Mouse (Mus musculus) neural tube, embryonic 11.5 days (tissue): Measurements from ENCODE around the gene Uqcr10. TPM values are rescaled to one million over a fixed set of nuclear protein-coding genes. Genes with fewer than 3 reads are reported as not detected.
"Not testable (repeated sequence)": the region's sequence is repeated elsewhere in the genome, so short reads cannot be mapped to it uniquely, and the experiment has no call there.

ENCODE experiments used
- ATAC-seq: fragments of 200-750 bp; cut with Nextera tagmentation; 2 replicates; pipeline ENCODE4 v1.8.0; 2017; ENCODE audit warnings: moderate number of reproducible peaks, mild to moderate bottlenecking, moderate TSS enrichment, moderate library complexity; ENCODE audit not compliant: insufficient read depth, low FRiP score, low TSS enrichment
- DNase-seq: peaks from one replicate; pipeline ENCODE4 v3.0.0-alpha.2; 2015; ENCODE audit warnings: low spot score
- H3K27ac ChIP-seq: fragments of 300-500 bp; sonication (generic); 2 replicates; pipeline ENCODE4 v1.5.1; 2014; ENCODE audit warnings: low read depth, mild to moderate bottlenecking, low read length
- H3K27me3 ChIP-seq: fragments of 300-500 bp; sonication (generic); 2 replicates; pipeline ENCODE4 v1.6.1; 2014; ENCODE audit warnings: mild to moderate bottlenecking, low read length, mixed read lengths; ENCODE audit not compliant: control insufficient read depth, insufficient read depth
- H3K36me3 ChIP-seq: fragments of 300-500 bp; sonication (generic); 2 replicates; pipeline ENCODE4 v1.6.1; 2014; ENCODE audit warnings: mild to moderate bottlenecking, low read length, moderate library complexity, mixed read lengths; ENCODE audit not compliant: control insufficient read depth, insufficient read depth
- H3K4me1 ChIP-seq: fragments of 300-500 bp; sonication (generic); 2 replicates; pipeline ENCODE4 v1.6.1; 2014; ENCODE audit warnings: low read length, mixed read lengths; ENCODE audit not compliant: control insufficient read depth, insufficient read depth
- H3K4me2 ChIP-seq: fragments of 300-500 bp; sonication (generic); 2 replicates; pipeline ENCODE4 v1.6.1; 2014; ENCODE audit warnings: low read depth, mild to moderate bottlenecking, moderate library complexity
- H3K4me3 ChIP-seq: fragments of 300-500 bp; sonication (generic); 2 replicates; pipeline ENCODE4 v1.5.1; 2014; ENCODE audit warnings: low read depth, low read length
- H3K9ac ChIP-seq: fragments of 300-500 bp; sonication (generic); 2 replicates; pipeline ENCODE4 v1.6.1; 2014; ENCODE audit warnings: mild to moderate bottlenecking, low read length
- H3K9me3 ChIP-seq: fragments of 300-500 bp; sonication (generic); 2 replicates; pipeline ENCODE4 v1.6.1; 2016; ENCODE audit warnings: low read length; ENCODE audit not compliant: control insufficient read depth
- WGBS: fragments of 180-500 bp; shearing (Covaris S2); extraction: QIAGEN DNeasy Blood & Tissue Kit; methylation state at CpG from one replicate; pipeline ENCODE4 v1.1.7; 2014; 5-methylcytosine and 5-hydroxymethylcytosine counted together
- polyA plus RNA-seq: library from polyadenylated mRNA; unstranded; fragments of >200 nt; fragmentation: Nextera tagmentation; extraction: Ambion mirVana; gene quantifications from 2 replicates; pipeline ENCODE4 v1.2.1, GENCODE M21; 2014

The Uqcr10 gene
- polyA plus RNA-seq, 1 experiment from 2014 or later: 505 TPM

DNA sequence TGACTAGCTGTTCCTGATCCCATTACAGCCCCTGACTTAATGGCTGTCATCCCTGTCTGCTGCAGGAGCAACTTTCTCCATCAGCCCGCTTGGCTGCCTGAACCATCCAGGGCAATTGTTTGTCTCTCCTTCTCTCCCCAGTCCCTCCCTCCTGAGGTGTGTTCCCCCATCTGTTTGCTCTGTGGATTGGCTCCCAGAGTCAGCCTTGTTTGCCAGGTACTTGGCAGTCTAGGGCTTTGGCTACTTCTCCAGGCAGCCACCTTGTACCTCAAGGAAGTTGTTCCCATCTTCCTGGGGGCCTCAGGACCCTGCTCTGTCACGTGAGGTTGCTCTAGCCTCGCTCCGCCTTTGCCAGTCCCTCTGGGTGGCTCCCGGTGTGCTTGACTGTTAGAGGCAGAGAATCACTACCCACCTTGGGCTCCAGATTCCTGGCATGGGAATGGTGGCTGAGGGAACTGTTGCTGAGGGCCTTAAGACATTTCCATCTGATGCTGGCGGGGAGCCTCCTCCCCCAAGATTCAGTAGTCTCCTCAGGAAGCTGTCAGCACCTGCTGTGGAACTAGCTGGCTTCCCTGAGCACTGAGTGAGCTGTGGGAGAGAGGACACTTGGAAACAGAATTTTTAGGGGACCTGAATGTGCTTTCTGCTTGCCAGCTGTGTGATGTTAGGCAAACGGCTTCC is 16.9 kb upstream of the Uqcr10 start:
- DNase-seq (no peak), ATAC-seq (no peak)
- H3K9ac ChIP-seq: no peak overlapping the region
- H3K36me3 ChIP-seq: no peaks in the 10 kb centered on the region; the same call in 1 of the 2 replicates
- H3K4me1 ChIP-seq: peaks cover 3% of the 10 kb centered on the region; the same call in 1 of the 2 replicates
- H3K27ac ChIP-seq: no peak overlapping the region
- H3K9me3 ChIP-seq: no peaks in the 10 kb centered on the region
- WGBS: 44% methylated on average over 7 of the region's 7 CpGs
- no peak overlapping the region for H3K4me3 ChIP-seq
- H3K27me3 ChIP-seq: no peaks in the 10 kb centered on the region
- no peak overlapping the region for H3K4me2 ChIP-seq

DNA sequence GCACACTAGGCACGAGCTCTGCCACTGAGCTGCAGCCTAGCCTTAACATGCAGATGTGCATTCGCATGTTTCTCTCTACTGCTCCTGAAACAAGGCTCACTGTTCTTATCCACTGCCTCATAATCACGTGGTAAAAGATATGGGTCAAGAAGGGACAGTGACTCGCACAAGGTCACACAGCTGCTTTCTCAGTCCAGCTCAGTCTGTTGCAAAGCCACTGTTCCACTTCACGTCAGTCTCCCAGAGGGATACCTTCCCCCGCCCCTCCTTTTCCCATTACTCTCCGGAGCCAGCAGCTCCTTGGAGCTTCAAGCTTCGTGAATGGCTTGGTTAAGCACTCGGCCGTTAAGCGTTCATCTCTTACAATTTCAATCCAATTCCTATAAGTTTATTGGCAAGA is 16.3 kb upstream of the Uqcr10 start:
- no peak for DNase-seq
- no peaks in the 10 kb centered on the region for H3K9me3 ChIP-seq
- no peaks in the 10 kb centered on the region for H3K27me3 ChIP-seq
- 63% methylated on average over 11 of the region's 11 CpGs for WGBS
- no peak overlapping the region for H3K4me3 ChIP-seq
- no peak overlapping the region for H3K9ac ChIP-seq
- H3K36me3 ChIP-seq: no peaks in the 10 kb centered on the region; the same call in 1 of the 2 replicates
- ATAC-seq: no peak
- H3K4me2 ChIP-seq: no peak overlapping the region
- peaks cover 3% of the 10 kb centered on the region; the same call in 1 of the 2 replicates for H3K4me1 ChIP-seq
- H3K27ac ChIP-seq: no peak overlapping the region

DNA sequence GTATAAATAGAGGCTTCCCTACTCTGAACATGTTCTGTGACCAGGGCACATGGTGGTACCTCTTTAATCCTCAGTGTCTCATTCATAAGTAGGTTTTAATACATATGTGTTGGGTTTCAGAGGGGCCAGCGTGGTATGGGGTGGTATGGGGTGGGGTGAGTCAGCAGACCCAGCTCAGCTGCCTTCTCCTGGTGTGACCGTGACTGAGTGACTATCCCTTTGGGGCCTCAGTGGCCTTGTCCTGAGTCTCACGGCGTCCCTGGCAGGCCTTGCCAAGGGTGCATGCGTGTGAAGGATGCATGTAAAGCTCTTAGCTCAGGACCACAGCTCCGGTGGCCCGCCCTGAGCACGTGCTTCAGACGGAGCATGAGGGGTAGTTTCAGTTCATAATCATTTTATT is 15.8 kb upstream of the Uqcr10 start:
- WGBS: 91% methylated on average over 9 of the region's 9 CpGs
- Histone ChIP-seq H3K27ac (no peak overlapping the region), H3K4me3 (no peak overlapping the region), H3K27me3 (no peaks in the 10 kb centered on the region), H3K4me1 (peaks cover 3% of the 10 kb centered on the region; the same call in 1 of the 2 replicates), H3K9me3 (no peaks in the 10 kb centered on the region), H3K4me2 (no peak overlapping the region), H3K36me3 (no peaks in the 10 kb centered on the region; the same call in 1 of the 2 replicates), H3K9ac (no peak overlapping the region)
- DNase-seq (no peak), ATAC-seq (no peak)

DNA sequence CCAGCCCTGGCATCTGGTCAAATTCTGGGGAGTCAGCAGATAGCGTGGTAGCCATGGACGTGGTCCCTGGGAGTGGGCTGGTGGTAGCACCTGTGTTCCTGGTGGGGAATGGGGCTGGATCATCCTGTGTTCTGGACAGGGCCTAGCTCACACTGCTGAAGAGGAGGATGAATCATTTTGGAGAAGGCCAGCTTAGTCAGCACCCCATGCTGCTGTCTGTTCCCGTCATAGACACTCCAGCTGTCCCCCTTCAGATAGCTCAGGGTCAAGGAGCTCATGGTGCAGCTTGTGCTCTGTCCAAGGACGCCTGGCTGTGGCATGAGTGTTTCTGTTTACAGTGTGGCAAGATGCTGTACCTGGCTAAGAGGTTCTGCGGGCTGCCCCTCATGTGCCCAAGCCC is 14.4 kb upstream of the Uqcr10 start:
- no peak overlapping the region for H3K4me2 ChIP-seq
- H3K9me3 ChIP-seq: no peaks in the 10 kb centered on the region
- H3K4me1 ChIP-seq: peaks cover 3% of the 10 kb centered on the region; the same call in 1 of the 2 replicates
- no peak for ATAC-seq
- WGBS: 84% methylated on average over 5 of the region's 5 CpGs
- H3K36me3 ChIP-seq: no peaks in the 10 kb centered on the region; the same call in 1 of the 2 replicates
- H3K9ac ChIP-seq: no peak overlapping the region
- H3K4me3 ChIP-seq: no peak overlapping the region
- no peak for DNase-seq
- no peaks in the 10 kb centered on the region for H3K27me3 ChIP-seq
- H3K27ac ChIP-seq: no peak overlapping the region

DNA sequence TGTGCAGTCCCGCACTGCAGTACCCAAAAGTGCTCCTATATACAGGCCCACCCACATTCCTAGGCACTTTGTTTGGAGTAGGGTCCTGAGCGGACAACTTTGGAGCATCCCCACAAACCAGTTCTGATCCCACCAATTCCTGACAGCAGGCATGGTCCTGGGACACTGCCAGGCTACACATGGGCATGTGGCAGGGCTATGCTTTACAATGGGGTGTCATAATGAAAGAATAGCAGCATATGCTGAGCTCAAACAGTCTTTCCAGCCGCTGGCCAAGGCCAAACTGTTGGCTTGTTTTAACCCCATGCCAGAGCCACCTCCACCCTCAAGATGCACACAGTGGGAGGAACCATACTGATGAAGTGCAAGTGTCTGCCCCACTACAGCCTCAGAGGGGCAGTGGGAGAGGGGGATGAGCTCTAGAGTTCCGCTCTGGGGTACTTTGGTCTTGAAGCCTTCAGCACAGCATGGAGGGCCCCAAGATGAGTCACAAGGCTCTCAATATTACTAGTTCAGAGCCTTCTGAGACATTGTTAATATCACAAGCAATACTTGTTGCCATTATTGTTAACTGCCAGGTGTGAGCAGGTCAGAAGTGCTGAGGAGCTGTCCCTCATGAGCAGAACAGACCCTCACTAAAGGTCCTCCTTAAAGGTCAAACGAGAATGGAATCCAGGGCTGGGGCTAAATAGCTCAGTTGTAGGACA is 12.5 kb upstream of the Uqcr10 start:
- no peak for DNase-seq

DNA sequence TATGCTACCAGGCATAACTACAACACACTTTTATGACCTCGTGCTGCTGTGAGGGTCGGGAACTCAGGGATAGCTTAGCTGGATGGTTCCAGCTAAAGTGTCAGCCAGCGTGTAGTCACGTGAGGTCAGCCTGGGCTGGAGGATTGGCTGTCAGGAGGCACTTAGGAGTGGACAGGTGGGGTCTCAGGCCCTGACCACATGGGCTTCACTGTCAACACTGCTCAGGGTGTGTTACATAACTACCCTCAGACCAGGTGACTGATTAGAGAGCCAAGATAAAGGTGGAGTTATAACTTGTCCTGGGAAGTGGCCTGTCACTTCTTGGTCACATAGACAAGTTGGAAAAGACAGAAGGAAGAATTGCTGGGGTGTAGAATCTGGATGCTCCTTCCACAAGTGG is 11.5 kb upstream of the Uqcr10 start:
- Histone ChIP-seq H3K4me2 (no peak overlapping the region), H3K36me3 (no peaks in the 10 kb centered on the region), H3K9ac (no peak overlapping the region), H3K4me3 (no peak overlapping the region), H3K9me3 (no peaks in the 10 kb centered on the region), H3K4me1 (no peaks in the 10 kb centered on the region), H3K27ac (no peak overlapping the region), H3K27me3 (no peaks in the 10 kb centered on the region)
- 85% methylated on average over 4 of the region's 4 CpGs for WGBS
- ATAC-seq (no peak), DNase-seq (no peak)

More for the DNA sequence above, 12.5 kb upstream of the Uqcr10 start:
- no peak for ATAC-seq
- Histone ChIP-seq H3K9ac (no peak overlapping the region), H3K4me2 (no peak overlapping the region), H3K27me3 (no peaks in the 10 kb centered on the region), H3K4me3 (no peak overlapping the region), H3K9me3 (no peaks in the 10 kb centered on the region), H3K27ac (no peak overlapping the region), H3K36me3 (no peaks in the 10 kb centered on the region), H3K4me1 (peaks cover 3% of the 10 kb centered on the region; the same call in 1 of the 2 replicates)
- WGBS: 89% methylated on average over 5 of the region's 5 CpGs

DNA sequence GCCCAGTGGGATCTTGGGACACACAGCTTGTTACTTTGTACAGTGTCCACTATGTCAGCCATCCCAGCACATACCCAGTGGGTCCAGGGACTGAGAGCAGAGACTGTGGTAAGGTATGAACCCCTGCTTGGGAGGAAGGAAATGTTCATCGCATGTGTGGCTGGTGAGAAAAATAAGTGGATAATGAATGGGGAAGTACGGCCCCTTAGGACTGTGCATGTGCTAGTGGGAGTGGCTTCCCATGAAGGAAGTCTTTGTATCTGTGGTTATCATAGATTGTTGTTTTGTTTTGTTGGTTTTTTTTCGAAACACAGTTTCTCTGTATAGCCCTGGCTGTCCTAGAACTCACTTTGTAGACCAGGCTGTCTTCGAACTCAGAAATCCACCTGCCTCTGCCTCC is 10.6 kb upstream of the Uqcr10 start:
- no peak overlapping the region for H3K9ac ChIP-seq
- H3K4me1 ChIP-seq: no peaks in the 10 kb centered on the region
- WGBS: 90% methylated on average over 4 of the region's 4 CpGs

DNA sequence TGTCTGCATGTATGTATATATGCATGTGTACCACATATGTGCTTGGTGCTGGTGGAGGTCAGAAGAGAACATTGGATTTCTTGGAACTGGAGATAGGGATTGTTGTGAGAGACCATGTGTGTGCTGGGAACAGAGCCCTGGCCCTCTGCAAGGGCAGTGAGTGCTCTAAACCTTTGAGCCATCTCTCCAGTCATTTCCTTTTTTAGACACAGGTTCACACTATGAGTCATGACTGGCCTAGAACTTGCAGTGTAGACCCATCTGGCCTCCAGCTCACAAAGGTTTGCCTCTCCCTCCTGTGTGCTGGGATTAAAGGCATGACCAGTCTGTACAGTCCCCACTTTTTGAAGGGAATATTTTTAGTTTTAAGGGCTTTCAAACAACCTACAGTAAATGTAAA is 8.7 kb upstream of the Uqcr10 start:
- Histone ChIP-seq H3K4me3 (no peak overlapping the region), H3K4me1 (no peaks in the 10 kb centered on the region), H3K4me2 (no peak overlapping the region), H3K27me3 (no peaks in the 10 kb centered on the region), H3K27ac (no peak overlapping the region), H3K9me3 (no peaks in the 10 kb centered on the region), H3K36me3 (no peaks in the 10 kb centered on the region), H3K9ac (no peak overlapping the region)
- ATAC-seq (no peak), DNase-seq (no peak)

More for the DNA sequence above, 10.6 kb upstream of the Uqcr10 start:
- Histone ChIP-seq H3K9me3 (no peaks in the 10 kb centered on the region), H3K27me3 (no peaks in the 10 kb centered on the region), H3K4me2 (no peak overlapping the region), H3K36me3 (no peaks in the 10 kb centered on the region), H3K27ac (no peak overlapping the region), H3K4me3 (no peak overlapping the region)
- no peak for DNase-seq
- no peak for ATAC-seq

DNA sequence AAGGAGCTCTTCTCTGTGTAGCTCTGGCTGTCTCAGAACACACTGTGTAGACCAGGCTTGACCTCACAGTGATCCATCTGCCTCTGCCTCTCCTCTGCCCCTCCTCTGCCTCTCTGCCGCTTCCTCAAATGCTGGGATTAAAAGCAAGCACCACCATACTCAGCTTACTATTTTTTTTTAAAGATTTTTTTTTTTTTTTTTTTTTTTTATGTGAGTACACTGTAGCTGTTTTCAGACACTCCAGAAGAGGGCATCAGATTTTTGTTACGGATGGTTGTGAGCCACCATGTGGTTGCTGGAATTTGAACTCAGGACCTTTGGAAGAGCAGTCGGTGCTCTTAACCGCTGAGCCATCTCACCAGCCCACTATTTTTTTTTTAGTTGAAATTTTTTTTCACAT is 6.0 kb upstream of the Uqcr10 start:
- WGBS: 85% methylated on average over 4 of the region's 4 CpGs
- H3K27ac ChIP-seq, ATAC-seq: not testable (repeated sequence)

More for the DNA sequence above, 6.0 kb upstream of the Uqcr10 start:
- H3K9ac ChIP-seq, H3K27me3 ChIP-seq, H3K4me1 ChIP-seq, H3K9me3 ChIP-seq, DNase-seq, H3K4me2 ChIP-seq, H3K36me3 ChIP-seq, H3K4me3 ChIP-seq: not testable (repeated sequence)
